Mouse (Mus musculus) stomach, adult 2 months (tissue): ENCODE measurements around the gene Ift140. TPM values are rescaled to one million over a fixed set of nuclear protein-coding genes. Genes with fewer than 3 reads are reported as not detected.

Source experiments
- polyA plus RNA-seq: library from polyadenylated mRNA; depleted of rRNA; stranded (reverse); fragments of >200 nt; gene quantifications from 2 replicates; pipeline ENCODE4 v1.2.3, GENCODE M21; 2012; rRNA removed

The Ift140 gene
- polyA plus RNA-seq, result 2.1 and 2.7 TPM in 2 replicates

GRCm38 (mm10) chr17:25015655-25016291 lies at the start of gene Ift140, which contains the start of gene Cramp1l:
Gene Ift140 (plus strand): TSS chr17:25016085.
Gene Cramp1l (minus strand): TSS chr17:25015788.

GRCm38 (mm10) chr17:25083444-25083931 lies 67.6 kb downstream of the Ift140 start, which contains the start of gene Tmem204:
Gene Tmem204 (minus strand): TSS chr17:25083591.

DNA sequence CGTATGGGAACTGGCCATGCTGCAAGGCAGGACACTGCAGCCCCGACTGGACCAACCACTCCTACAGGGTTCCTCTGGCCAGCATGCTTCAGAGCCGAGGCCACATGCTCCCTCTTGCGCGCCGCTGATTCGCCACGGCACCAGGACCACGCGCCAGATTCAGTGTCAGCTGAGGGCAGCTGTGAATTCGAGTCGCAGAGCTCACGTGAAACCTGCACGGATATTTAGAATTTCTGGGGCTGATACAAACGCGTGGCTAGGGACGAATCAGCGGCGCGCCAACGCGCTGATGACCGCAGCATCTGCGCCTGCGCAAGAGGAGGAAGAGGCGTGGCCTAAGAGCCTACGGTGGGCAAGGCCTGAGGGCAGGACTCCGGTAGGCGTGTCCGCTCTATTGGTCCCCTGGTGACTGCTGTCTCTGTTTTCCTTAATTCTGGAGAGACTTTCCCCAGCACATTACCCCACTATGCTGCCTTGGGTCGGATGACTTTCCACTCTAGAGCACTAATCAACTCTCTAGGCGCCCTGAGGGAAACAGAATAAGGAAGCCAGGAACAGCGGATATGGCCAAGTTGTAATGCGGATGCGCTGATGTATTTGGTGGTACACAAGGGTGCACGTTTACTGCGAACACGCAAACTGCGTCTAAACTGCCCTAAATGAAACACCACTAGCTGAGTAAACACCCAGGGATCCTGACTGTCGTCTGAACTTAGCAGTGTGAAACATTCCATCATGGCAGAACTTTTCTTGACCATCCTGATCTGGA lies 100.0 kb downstream of the Ift140 start, which contains the start of gene Telo2:
Telo2 (minus strand) TSS at position 304 of the 769 bp plus-strand sequence.

DNA sequence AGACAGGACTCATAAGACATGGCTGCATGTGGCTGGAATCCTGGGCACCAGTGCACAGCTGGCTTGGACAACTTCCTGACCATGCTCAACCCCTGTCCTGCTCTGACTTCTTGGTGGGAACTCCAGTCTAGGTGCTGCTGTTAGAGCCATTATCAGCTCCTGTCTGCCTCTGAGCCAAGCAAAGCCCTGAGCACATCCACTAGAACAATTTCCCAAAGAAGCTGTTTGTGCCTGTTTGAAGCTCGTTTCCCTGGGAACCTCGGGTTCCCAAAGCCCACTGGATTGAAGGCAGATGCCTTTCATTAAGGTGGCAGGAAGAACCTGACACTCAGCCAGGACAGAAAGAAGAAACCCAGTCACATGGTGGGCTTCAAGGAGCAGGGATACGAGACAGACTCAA lies 104.5 kb downstream of the Ift140 start, which contains the start of gene Ptx4:
Ptx4 (plus strand) TSS at position 355 of the 400 bp plus-strand sequence.

DNA sequence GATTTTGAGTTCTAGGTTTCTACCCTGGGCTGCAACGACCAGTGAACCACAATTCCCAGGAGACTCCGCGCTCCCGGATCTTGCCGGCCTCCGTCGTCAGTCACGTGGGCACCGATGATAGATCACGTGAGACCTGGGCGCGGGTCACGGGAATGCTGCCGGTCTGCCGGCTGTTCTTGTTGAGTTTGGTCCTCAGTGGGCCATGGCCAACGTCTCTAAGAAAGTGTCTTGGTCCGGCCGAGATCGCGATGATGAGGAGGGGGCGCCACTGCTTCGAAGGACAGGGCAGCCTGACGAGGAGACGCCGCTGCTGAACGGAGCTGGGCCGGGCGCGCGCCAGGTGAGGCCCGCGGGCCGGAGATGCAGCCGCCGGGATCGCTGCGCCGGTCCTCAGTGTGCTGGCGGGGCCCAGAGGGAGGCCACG lies 117.4 kb downstream of the Ift140 start, which contains the start of gene Clcn7:
Clcn7 (plus strand) TSS at position 117 of the 424 bp plus-strand sequence.

Other genes starting within 250 kb of the Ift140 start
- gene Meiob, start 211.8 kb upstream of the Ift140 start, polyA plus RNA-seq, result not detected in 2 replicates
- 37.2 and 61.0 TPM in 2 replicates for gene Hagh, start 175.9 kb upstream of the Ift140 start, polyA plus RNA-seq
- 5.4 and 6.5 TPM in 2 replicates for gene Fahd1, start 165.7 kb upstream of the Ift140 start, polyA plus RNA-seq
- 2.3 and 5.1 TPM in 2 replicates for gene Igfals, start 150.1 kb upstream of the Ift140 start, polyA plus RNA-seq
- 17.6 and 19.5 TPM in 2 replicates for gene Nubp2, start 129.7 kb upstream of the Ift140 start, polyA plus RNA-seq
- 55.4 and 87.4 TPM in 2 replicates for gene Spsb3, start 129.4 kb upstream of the Ift140 start, polyA plus RNA-seq
- 12.9 and 16.6 TPM in 2 replicates for gene Eme2, start 121.0 kb upstream of the Ift140 start, polyA plus RNA-seq
- gene Mrps34, start 121.0 kb upstream of the Ift140 start, polyA plus RNA-seq, result 92.5 and 285 TPM in 2 replicates
- gene Nme3, start 119.6 kb upstream of the Ift140 start, polyA plus RNA-seq, result 25.7 and 28.0 TPM in 2 replicates
- gene Mapk8ip3, start 79.1 kb upstream of the Ift140 start, polyA plus RNA-seq, result 31.3 and 37.0 TPM in 2 replicates
- 2.4 and 3.6 TPM in 2 replicates for gene Jpt2, start 55.4 kb upstream of the Ift140 start, polyA plus RNA-seq
- gene Cramp1l, start 297 bp upstream of the Ift140 start, polyA plus RNA-seq, result 2.9 and 4.7 TPM in 2 replicates
- 17.1 and 18.2 TPM in 2 replicates for gene Tmem204, start 67.5 kb downstream of the Ift140 start, polyA plus RNA-seq
- gene Telo2, start 99.9 kb downstream of the Ift140 start, polyA plus RNA-seq, result 7.1 and 7.3 TPM in 2 replicates
- gene Ptx4, start 104.7 kb downstream of the Ift140 start, polyA plus RNA-seq, result not detected in 2 replicates
- gene Clcn7, start 117.3 kb downstream of the Ift140 start, polyA plus RNA-seq, result 12.3 and 13.1 TPM in 2 replicates
- gene Ccdc154, start 146.4 kb downstream of the Ift140 start, polyA plus RNA-seq, result 0.08 and 0.13 TPM in 2 replicates
- gene Gm38655, start 159.4 kb downstream of the Ift140 start, polyA plus RNA-seq, result 3.6 TPM in 2 replicates
- gene BC003965, start 168.5 kb downstream of the Ift140 start, polyA plus RNA-seq, result 8.0 and 10.1 TPM in 2 replicates
- 8.7 and 10.6 TPM in 2 replicates for gene Unkl, start 172.3 kb downstream of the Ift140 start, polyA plus RNA-seq
- 15.3 and 17.3 TPM in 2 replicates for gene Gnptg, start 224.0 kb downstream of the Ift140 start, polyA plus RNA-seq
- gene Tsr3, start 224.1 kb downstream of the Ift140 start, polyA plus RNA-seq, result 7.8 and 11.4 TPM in 2 replicates
- 5.8 and 9.5 TPM in 2 replicates for gene Baiap3, start 240.3 kb downstream of the Ift140 start, polyA plus RNA-seq